Mouse (Mus musculus) gastrocnemius, postnatal 36 days (tissue): Measurements from ENCODE around the gene Epha4. TPM values are rescaled to one million over a fixed set of nuclear protein-coding genes. Genes with fewer than 3 reads are reported as not detected.
A peak's percentile ranks its signal among the peaks of the same experiment; 100 is the strongest.

Source experiments
- DNase-seq, 2 experiments: peaks; one replicate each; pipeline ENCODE4 v3.0.0; 2022
- intact Hi-C: fragments of 180-260 bp; cut with DNase I; formaldehyde crosslinking; loops from one replicate; pipeline ENCODE4 v1.15.1; 2025
- long read RNA-seq, 2 experiments: library from polyadenylated mRNA; stranded (forward); transcript quantifications; one replicate each; pipeline ENCODE4 v2.0.0; 2021
- total RNA-seq, 2 experiments: library from RNA; stranded (reverse); gene quantifications; 2 replicates each; pipeline ENCODE4 v1.2.3; 2021

Epha4 gene
- total RNA-seq, result 1 to 10 TPM; 1.5 to 2.0 TPM
- long read RNA-seq, experiment 1, result 0 reads
- long read RNA-seq, experiment 2, result 0 reads

DNA sequence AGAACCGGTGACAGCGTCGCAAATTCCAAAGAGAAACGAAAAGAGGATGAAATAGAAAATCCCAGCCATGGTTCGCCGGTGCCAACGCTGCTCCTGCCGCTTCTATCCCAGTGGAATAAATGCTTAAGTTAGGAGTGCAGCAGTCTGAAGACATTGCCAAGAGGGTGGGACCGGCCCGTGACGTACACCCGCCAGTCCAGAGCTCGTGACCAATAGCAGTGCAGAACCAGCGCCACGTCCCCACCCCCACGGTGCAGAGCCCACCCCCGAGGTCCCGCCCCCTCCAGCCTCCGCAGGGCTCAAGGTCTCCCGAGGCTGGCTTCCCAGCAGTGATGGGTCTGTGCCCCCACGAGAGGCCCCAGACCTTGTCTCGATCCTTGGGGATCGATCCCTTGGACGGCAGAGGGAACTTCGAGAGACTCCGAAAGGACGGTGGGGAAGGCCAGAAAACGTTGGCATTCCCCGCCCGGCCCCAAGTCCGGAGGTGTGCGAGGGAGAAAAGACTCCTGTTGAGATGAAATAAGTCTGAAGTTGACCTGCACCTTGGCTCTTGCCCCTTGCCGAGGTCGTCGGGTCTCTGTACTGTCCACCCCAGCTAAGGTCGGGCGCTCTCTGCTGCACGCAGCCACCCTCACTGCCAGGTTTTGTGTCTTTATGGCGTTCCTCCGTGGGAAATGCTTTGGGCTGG lies at the start of gene Epha4:
Gene Epha4, minus strand, starts transcription at position 126 of the 688 bp plus-strand sequence.
- intact Hi-C loops, result loop anchor here (1.0 to 2.0 kb wide), 2 partner anchors 52 to 1863 kb away; no protein-coding TSS in a partner anchor
- DNase-seq, result peak; percentile 84 to 87

DNA sequence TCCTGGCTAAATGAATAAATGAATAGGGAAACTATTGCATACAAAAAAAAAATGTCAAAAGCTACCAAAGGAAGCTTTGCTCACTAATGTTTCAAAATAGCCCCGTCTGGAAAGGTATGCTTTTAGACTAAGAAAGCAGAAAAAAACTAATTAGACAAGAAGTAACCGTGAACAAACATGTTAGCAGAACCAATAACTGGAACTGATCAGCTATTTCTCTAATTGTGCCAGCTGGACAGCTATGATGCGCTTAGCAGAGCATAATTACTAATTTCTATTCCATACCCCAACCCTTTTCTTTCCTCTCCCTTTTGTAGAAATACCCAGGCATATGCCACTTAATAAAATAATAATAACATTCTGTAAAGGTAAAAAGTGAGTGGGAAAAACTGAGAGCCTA lies 41.3 kb upstream of the Epha4 start:
- intact Hi-C loops, result no loop called here

DNA sequence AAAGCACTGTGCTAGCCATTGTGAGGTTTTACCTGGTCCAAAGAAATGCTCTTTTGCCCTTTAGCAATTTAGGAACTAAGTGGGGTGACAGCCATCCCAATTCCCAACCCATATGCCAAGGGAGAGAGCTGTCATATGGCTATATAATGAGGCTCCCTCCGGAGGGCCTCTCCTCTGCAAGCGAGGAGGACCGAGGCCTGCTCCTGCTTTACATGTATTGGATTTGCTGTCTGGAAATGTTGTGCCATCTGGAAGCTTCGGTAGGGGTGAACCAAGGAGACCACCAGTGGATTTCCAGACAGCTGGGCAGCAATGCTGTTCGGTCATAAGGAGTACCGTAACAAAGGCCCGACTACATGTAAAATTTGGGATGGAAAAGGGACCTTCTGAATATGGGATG lies 37.0 kb upstream of the Epha4 start:
- no peak for DNase-seq
- intact Hi-C loops, result no loop called here

More for the DNA sequence above, 41.3 kb upstream of the Epha4 start:
- no peak for DNase-seq

DNA sequence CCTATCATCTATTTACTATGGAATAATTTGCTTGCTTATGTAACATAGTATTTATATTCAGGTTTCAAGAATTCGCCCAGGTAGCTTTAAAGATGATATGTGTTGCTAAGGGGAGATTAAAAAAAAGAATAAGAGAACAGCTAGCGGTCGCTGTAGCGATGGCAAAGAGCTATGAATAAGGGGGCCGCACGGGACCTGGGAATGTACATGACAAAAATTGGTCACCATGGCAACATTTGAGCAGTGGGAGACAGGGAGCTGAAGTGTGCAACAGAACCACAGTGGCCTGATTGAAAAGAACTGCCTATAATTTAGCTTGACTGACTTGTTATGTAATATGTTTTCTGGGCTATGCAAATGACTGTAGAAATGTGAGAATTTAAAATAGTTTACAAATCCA lies 30.8 kb upstream of the Epha4 start:
- intact Hi-C loops, result no loop called here
- no peak for DNase-seq

DNA sequence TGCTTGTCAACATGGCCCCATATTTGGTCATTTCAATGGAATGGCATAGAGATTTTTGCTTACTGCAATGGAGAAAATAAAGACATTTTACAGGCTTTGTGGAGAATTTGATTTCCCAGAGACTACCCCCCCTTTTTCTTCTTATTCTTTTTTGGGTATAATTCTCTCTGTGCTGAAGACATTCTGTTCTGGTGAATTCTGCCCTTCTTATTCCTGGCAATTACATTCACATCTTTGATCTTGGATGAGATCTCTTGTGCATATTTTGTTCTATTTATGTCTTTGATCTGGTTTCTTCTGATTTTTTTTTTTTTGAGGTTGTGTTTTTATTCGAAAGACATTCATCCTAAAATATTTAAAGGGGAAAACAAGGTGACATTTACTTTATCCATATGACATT lies 30.1 kb upstream of the Epha4 start:
- no peak for DNase-seq
- intact Hi-C loops, result no loop called here

DNA sequence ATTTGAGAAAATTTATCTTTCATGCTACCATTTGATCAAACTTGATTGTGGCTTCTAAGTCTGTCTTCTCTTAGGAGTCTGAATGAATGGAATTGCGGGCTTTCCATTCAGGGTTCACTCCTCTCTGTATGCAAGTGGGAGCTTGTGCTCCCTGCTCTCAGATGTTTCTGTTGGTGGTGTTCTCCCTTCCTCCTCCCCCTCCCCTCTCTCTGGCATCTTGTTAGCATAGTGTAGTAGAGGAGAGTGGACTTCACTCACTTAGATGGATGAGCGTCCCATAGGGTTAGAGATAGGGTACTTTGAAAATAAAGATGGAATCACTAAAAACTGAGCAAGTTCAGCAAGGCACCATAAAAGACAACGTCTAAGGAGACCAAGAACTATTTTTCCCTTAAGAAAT lies 29.4 kb upstream of the Epha4 start:
- no peak for DNase-seq
- intact Hi-C loops, result no loop called here

DNA sequence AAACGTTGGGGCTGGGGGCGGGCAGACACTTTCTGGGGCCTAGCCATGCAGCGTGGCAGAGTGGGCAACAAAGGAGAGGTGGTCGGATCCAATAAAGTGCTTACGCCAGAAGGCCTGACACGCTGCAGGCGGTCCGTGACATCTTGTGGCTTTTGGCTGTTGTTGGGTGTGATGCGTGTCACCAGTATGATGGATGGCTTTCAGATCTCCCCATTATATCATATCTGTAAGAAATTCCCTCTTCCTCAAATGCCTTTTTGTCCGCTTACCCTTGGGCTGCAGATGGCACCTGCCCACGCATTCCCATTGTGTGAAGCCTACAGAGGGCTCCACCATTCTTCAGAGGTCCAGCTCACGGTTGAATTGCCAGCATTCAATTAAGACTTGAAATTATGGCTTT lies 25.1 kb upstream of the Epha4 start:
- DNase-seq, result no peak
- intact Hi-C loops, result no loop called here

DNA sequence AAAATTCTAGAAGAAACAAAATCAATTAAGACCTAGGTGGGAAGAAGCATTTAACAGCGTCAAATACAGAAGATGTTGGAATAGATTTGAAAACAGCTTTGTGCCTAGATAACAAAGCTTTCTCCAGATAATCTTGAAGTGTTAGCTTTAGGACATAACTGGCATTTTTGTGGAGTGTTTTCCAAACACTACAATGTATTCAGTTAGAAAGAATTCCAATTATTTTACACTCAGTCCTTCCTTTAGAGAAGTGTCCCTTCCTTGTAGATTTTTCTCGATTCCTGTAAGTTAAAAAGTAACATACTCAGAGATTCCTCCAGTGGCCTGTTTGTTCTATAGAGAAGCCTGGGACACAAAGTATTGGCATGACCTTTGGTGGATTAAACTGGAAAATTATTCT lies 23.7 kb upstream of the Epha4 start:
- DNase-seq, result no peak
- intact Hi-C loops, result no loop called here

DNA sequence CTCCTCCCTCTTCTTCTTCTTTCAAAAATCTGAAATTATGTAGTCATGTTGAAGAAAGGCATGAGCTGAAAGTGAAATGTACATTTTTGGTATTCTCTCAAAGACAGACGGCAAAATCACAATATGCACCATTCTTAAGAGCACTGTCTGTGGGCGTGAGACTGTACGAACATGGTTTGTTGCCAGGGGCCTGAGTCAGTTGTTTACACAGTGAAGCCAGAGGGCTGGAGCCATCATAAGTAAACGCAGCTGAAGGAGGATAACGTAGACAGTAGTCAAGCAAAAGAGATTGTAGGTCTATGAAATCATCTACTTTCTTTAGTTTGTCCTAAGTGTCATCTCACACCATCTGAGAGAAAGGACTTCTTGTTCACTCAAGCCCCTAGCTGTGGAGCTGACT lies 21.0 kb upstream of the Epha4 start:
- no peak for DNase-seq
- intact Hi-C loops, result no loop called here

DNA sequence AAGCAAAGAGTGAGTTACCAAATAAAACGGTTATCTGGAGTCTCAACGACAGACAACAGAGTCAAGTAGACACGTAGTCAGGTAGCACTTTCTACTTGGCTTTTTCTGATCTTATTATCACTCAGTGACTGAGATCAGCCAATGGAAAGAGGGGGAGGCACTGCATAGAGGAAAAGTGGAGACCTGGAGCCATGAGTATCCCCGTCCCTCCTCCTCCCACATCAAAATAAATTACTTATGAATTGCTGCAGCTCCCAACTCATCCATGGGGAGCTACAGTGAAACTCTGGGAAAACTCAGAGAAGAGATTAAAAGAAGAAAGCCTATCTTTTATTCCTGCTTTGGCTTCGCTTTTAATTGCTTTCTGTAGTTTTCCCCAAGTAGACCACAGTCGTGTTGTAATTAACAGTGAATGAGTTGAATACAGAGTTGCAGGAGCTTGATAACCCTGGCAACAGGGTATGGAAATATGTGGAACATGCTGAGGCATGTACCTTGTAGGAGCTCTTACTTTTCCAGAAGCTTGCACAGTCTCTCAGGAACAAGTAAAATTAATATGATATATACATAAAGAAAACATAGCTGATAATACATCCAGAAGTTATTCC lies 17.8 kb upstream of the Epha4 start:
- no peak for DNase-seq
- intact Hi-C loops, result no loop called here

DNA sequence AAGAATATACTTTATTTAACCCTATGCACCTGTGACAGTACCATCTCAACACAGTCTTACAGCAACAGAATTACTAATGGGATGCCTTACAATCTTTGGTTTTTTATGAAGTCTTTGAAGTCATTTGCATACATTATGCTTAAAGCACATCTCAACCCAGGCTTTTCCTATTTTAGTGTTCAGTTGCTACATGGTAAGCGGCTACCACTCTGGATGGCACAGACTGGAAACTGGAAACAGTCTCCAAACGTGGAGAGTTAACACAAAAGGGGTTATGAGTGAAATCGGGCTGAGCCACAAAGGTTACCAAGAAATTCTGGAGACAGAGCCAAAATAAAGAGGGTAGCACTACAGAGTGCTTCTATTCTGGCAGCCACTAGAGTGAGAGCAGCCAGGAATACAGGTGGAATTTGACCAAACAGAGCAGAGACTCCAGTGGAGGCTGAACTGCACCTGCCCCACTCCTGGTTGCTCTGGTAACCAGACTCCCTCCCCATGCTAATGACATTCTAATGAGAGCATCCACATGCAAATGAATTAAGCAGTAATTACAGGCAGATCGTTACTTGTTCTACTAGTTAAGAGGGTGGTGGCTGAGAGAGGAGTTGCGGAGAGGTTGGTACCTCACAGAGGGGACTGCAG lies 17.2 kb upstream of the Epha4 start:
- DNase-seq, result no peak
- intact Hi-C loops, result no loop called here

DNA sequence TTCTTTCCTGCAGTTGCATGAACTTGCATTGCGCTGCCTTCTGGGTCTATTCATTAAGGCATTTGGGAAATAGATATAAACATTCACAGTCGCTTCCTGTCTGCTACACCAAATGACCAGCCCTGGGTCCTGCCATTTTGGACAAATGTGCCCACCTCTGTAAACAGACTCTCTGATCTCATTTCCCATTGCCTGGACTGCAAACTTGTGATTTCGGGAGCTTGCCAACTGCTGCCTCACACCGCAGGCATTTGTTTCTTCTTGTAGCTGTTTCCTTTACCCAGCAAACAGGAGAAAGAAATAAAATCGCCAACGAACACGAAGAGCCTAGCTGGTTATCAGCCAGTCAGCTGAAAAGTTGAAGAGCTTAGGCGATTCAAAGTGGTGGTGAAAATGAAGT lies 10.2 kb upstream of the Epha4 start:
- intact Hi-C loops, result no loop called here
- DNase-seq, result no peak

DNA sequence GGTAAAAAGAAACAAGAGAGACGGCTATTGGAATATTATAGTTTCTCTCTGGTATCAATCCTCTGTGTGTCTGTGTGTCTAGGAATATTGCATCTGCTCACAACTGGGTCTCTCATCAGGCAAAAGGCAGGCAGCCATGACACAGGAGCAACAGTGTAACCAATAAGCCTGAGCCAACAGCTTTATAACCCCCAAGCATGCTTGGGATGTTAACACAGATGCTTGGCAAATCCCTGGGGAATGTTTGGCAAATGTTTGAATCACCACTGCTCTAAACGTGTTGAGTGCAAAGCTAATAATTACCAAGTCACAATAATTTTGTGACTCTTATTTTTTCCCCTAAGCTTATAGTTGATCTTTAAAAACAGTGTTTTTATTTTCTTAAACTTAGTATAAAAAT lies 8.5 kb upstream of the Epha4 start:
- DNase-seq, result no peak
- intact Hi-C loops, result no loop called here

DNA sequence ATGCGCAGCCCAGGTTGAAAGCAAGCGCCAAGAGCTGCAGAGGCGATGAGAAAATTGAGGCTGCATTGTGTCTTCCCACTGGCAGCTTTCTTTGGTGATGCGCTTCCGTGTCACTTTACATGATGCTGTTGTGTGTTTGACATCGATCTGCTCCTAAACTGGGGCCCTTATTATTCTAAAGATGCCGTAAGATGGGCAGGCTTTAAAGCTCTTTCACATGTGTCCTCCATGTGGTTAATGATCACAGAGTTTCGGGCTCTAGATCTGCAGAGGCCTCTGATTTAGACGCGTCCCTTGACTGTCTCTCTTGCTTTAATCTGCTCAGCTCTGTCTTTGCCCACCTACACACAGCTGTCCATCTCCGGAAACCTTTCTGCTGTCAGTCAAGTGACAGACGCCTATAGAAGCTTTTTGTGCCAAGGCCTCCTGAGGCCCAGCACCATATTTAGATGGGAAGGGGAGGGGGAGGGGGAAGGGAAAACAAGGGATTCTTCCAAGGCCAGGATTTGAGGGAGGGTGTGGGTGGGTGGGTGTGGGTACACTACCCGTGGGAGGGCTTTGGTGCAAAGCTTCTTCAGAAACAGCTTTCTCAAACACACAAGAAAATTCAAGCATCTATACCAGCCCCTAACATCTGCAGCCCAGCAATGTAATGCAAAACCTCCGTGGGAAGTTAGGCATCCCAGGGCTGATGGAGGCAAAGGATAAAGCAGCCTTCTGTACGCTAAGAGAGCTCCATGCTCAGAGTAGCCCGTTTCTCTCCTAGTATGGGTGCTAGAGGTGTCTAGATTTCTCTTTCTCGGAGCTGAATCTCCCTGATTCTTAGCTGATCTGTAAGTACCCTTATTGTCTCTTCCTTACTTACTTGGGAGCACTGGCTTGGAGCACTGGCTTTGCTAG lies 7.0 kb upstream of the Epha4 start:
- intact Hi-C loops, result no loop called here
- DNase-seq, result no peak

DNA sequence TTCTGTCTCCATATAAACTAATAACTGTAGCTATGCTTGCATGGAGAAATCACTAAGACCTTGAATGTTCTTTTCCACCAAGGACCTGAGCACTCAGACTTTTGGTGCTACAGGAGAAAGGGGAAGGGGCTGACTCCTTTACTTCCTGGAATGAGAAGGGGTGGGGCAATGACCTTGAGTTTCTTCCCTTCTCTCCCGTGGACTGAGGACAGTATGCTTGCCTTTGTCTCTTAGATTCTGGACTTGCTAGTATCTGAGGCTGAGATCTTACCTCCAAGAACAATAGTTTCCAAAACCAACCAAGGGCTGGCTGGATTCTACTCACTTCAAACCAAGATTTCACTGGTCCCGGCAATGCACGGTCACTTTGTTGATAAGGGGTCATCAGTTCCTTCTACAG lies 3.8 kb upstream of the Epha4 start:
- intact Hi-C loops, result no loop called here
- no peak for DNase-seq

DNA sequence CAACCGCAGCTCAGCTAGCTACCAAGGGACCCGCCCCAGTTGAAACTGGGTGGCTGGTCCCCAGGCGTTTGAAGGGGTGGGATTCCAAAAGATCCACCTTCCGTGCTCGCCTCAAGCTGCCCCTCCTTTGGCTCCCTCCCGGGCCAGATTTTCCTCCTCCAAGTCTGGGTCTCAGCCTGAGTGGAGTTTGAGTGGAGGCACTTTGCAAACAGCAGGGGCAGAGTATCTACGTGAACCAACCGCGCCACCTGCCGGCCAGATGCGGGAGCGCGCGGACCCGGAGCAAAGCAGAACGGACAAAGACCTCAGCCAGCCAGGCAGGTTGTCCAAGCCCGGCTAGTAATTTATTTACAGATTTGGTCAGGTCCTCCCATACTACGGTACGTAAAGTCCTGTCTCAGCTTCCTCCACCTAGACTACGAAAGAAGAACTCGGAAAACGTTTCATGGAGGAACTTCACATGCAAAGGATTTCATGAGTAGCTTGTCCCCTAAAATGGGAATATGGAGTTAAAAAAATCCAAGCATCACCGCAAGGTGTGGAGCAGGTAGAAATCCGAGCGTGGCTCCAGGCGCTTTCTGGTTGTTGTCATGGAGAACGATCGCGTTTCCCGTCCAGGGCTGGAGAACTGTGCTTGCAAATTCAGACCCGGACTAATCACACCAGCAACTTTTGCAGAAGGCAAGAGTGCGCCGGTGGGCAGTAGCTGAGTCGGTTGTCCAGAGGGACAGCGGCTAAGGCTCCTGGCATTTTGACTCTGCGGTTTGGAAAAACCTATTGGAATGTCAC lies 1.5 kb upstream of the Epha4 start:
- intact Hi-C loops, result loop anchor here (2.0 kb wide), 1 partner anchor 1592 kb away; no protein-coding TSS in a partner anchor
- DNase-seq, result peak; percentile 83 to 93

DNA sequence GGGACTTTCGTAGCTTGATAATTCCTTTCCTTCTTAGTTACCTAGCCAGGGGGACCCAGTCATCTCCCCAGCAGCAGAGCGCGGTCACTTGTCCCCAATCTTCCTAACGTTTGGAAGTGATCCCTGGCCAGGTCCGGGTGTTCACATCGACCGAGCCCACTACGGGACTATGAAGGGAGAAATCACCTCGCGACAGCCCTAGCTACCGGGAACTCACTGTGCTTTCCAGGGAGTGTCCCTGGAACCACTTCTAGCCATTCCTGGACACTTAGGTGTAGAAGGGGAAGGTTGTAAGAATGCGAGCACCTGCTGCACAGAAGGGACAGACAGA lies 728 bp upstream of the Epha4 start:
- intact Hi-C loops, result loop anchor here (1.0 to 2.0 kb wide), 2 partner anchors 53 to 1863 kb away; no protein-coding TSS in a partner anchor
- no peak for DNase-seq

DNA sequence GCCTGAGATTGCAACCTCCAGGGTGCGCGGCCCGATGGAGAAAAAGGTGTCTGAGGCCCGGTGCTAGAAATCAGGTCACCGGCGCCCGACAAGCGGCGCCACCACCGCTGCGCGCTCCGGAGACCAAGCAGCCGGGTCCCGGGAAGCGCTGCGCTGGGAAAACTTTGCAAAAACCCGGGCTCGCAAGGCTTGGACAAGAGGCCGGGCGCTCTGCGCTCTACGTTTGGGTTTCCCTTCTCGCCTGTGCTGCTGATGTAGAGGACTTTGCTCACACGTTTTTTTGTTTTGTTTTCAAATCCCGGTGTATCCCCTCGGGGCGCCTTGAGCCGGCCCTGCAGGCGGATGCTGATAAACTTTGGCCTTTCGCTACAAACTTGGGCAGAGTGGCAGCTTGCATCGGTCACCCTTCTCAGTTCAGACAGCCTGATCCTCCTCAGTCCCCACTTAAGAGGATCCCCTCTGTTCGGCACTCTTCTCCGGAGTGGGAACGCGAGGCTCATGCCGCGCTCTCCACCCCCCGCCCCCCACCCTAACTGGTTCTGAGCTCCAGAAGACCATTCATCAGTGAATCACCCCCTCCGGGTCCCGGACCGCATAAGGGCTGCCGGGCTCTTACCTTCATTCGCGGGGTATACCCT lies 444 bp downstream of the Epha4 start:
- intact Hi-C loops, result loop anchor here (2.0 kb wide), 1 partner anchor 52 kb away; no protein-coding TSS in a partner anchor
- peak; percentile 28 to 56 for DNase-seq

DNA sequence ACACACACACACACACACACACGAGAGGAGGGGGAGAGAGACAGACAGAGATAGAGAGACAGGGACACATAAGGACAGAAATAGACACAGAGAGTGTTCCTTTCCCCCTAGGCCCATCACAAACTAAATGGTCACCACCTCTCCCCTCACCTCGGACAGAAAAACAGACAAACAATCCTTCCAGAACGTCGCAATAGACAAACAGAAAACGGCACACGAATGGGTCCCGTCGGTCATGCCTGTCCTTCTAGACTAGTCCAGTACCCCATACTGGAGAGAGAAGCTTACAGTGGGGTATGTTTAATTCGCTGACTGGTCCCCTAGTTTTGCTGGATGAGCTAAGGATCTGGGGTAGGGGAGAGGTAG lies 946 bp downstream of the Epha4 start:
- intact Hi-C loops, result loop anchor here (2.0 kb wide), 1 partner anchor 51 kb away; no protein-coding TSS in a partner anchor
- DNase-seq, result no peak
